Comparison of ENCODE assay signal across 8 mouse cellular contexts in genomic region chr15:81857724-81858116, GRCm38 (mm10). TPM values are rescaled to one million over a fixed set of nuclear protein-coding genes. Genes with fewer than 3 reads are reported as not detected.
DNase-seq lines count a peak whose midpoint lies in the region; ATAC-seq and TF ChIP-seq lines count a peak whose summit lies in the region.

No protein-coding gene starts in this region.

- WGBS in heart, adult 2 months: under 1% methylated on average over 33 of the region's 33 CpGs
- under 1% methylated on average over 33 of the region's 33 CpGs for WGBS in limb, embryonic 13.5 days
- WGBS in neural tube, embryonic 12.5 days: under 1% methylated on average over 33 of the region's 33 CpGs

- H3K4me3 ChIP-seq in heart, adult 2 months: peak overlapping the region; percentile 71
- H3K4me3 ChIP-seq in CH12.LX (replicated peaks in 1 of 3; ENCODE audit: low read depth in 2 of 3, low read length in 2 of 3, poor library complexity in 1 of 3): peak overlapping the region; percentile 74 to 89 (median 89)
- H3K4me3 ChIP-seq in limb, embryonic 13.5 days: peak overlapping the region; percentile 91
- H3K4me3 ChIP-seq in neural tube, embryonic 12.5 days: peak overlapping the region; percentile 89

- no peaks in the 10 kb centered on the region for H3K27me3 ChIP-seq in heart, adult 2 months (ENCODE audit: control insufficient read depth, insufficient read depth, low read length)
- H3K27me3 ChIP-seq in CH12.LX (replicated peaks): no peaks in the 10 kb centered on the region
- no peaks in the 10 kb centered on the region for H3K27me3 ChIP-seq in limb, embryonic 13.5 days
- no peaks in the 10 kb centered on the region for H3K27me3 ChIP-seq in neural tube, embryonic 12.5 days (replicated peaks)

- H3K9ac ChIP-seq in heart, adult 2 months (ENCODE audit: low read depth, low read length): peak overlapping the region; percentile 94
- peak overlapping the region; percentile 85 for H3K9ac ChIP-seq in CH12.LX (ENCODE audit: insufficient read depth, low read depth)
- peak overlapping the region; percentile 96 for H3K9ac ChIP-seq in limb, embryonic 13.5 days
- peak overlapping the region; percentile 82 for H3K9ac ChIP-seq in neural tube, embryonic 12.5 days

- dilution Hi-C loops in CH12.LX (cut with MboI; ENCODE audit: extremely low pct_ligation_motif_present, extremely low pct_unique_long_range_greater_than_20kb, low sequenced_read_pairs): no loop called here

- intact Hi-C loops in heart, adult 2 months (cut with DNase I): loop anchor here (1.0 to 2.0 kb wide), 3 partner anchors 15 to 26 kb away; partner anchors contain the start of gene Aco2
- intact Hi-C loops in left cerebral cortex, postnatal 25 days (cut with DNase I): loop anchor here (2.0 kb wide), 1 partner anchor 47 kb away; no protein-coding TSS in a partner anchor

- in situ Hi-C loops in CH12.LX (cut with MboI; ENCODE audit: low pct_ligation_motif_present, low pct_unique_long_range_greater_than_20kb, low sequenced_read_pairs): no loop called here

- H3K9me3 ChIP-seq in CH12.LX (replicated peaks; ENCODE audit: low read length): no peaks in the 10 kb centered on the region
- H3K9me3 ChIP-seq in limb, embryonic 13.5 days: no peaks in the 10 kb centered on the region
- H3K9me3 ChIP-seq in neural tube, embryonic 12.5 days: no peaks in the 10 kb centered on the region

- DNase-seq in heart, adult 2 months: no peak
- no peak for DNase-seq in heart, adult 11 months
- peak; percentile 19 for DNase-seq in CH12.LX (ENCODE audit: extremely low read depth)
- no peak for DNase-seq in left cerebral cortex, adult 9 months (ENCODE audit: low spot score in 2 of 2)
- DNase-seq in left cerebral cortex, postnatal 25 days (ENCODE audit: low spot score in 2 of 2): no peak

- H3K36me3 ChIP-seq in heart, adult 2 months (ENCODE audit: control insufficient read depth, insufficient read depth, low read length): peaks cover 2% of the 10 kb centered on the region
- H3K36me3 ChIP-seq in CH12.LX (replicated peaks in 1 of 2; ENCODE audit: control insufficient read depth in 1 of 2, insufficient read depth in 1 of 2, low read length in 1 of 2): peaks cover 4 to 23% of the 10 kb centered on the region in 2 experiments
- H3K36me3 ChIP-seq in limb, embryonic 13.5 days: peaks cover 13% of the 10 kb centered on the region; the same call in 1 of the 2 replicates
- peaks cover 6% of the 10 kb centered on the region for H3K36me3 ChIP-seq in neural tube, embryonic 12.5 days

- H3K27ac ChIP-seq in heart, adult 2 months: peak overlapping the region; percentile 100
- peak overlapping the region; percentile 86 for H3K27ac ChIP-seq in CH12.LX (ENCODE audit: insufficient read depth, low read depth)
- peak overlapping the region; percentile 95 for H3K27ac ChIP-seq in limb, embryonic 13.5 days
- peak overlapping the region; percentile 43 for H3K27ac ChIP-seq in neural tube, embryonic 12.5 days

- TF ChIP-seq POLR2A in heart, adult 2 months (IDR thresholded peaks at IDR 0.05; ENCODE audit: insufficient read depth, low read depth, low read length): no peak
- no peak for TF ChIP-seq POLR2A in CH12.LX (IDR thresholded peaks at IDR 0.05; ENCODE audit: low read depth, low read length)

- no peak for TF ChIP-seq CTCF in heart, adult 2 months (IDR thresholded peaks at IDR 0.05)
- TF ChIP-seq CTCF in CH12.LX (conservative IDR thresholded peaks at IDR 0.05 in 1 of 2, IDR thresholded peaks at IDR 0.05 in 1 of 2; ENCODE audit: low read depth in 2 of 2, low read length in 2 of 2): no peak

- peaks cover 7% of the 10 kb centered on the region for H3K4me1 ChIP-seq in heart, adult 2 months (ENCODE audit: control insufficient read depth, insufficient read depth, low read length)
- peaks cover 3 to 22% of the 10 kb centered on the region in 2 experiments; a peak in 2 of 4 replicates for H3K4me1 ChIP-seq in CH12.LX (ENCODE audit: control insufficient read depth in 1 of 2, insufficient read depth in 2 of 2)
- H3K4me1 ChIP-seq in limb, embryonic 13.5 days: peaks cover 18% of the 10 kb centered on the region
- peaks cover 14% of the 10 kb centered on the region for H3K4me1 ChIP-seq in neural tube, embryonic 12.5 days

- TF ChIP-seq EP300 in heart, adult 2 months (IDR thresholded peaks at IDR 0.05; ENCODE audit: insufficient read depth, low read depth, low read length): no peak
- no peak for TF ChIP-seq EP300 in CH12.LX (IDR thresholded peaks at IDR 0.05; ENCODE audit: low read length)

- no peak for TF ChIP-seq RAD21 in CH12.LX (IDR thresholded peaks at IDR 0.05; ENCODE audit: low read depth, low read length)

- 0 out of 2 replicates have a peak overlapping the region, but pooled peaks have one; percentile 58 for H3K4me2 ChIP-seq in CH12.LX (ENCODE audit: insufficient read depth, low read depth, poor library complexity, severe bottlenecking)
- H3K4me2 ChIP-seq in limb, embryonic 13.5 days (replicated peaks): peak overlapping the region; percentile 96
- peak overlapping the region; percentile 85 for H3K4me2 ChIP-seq in neural tube, embryonic 12.5 days (replicated peaks)

- peak; percentile 11; the same call in 1 of the 2 replicates for ATAC-seq in erythroid progenitor cell, adult 5-6 weeks (replicated peaks; ENCODE audit: low FRiP score, poor library complexity, severe bottlenecking)
- 0 out of 2 replicates have a peak, but pooled peaks have one; percentile 17 for ATAC-seq in limb, embryonic 13.5 days (ENCODE audit: low FRiP score, low read depth)
- ATAC-seq in neural tube, embryonic 12.5 days (ENCODE audit: low FRiP score, low read depth): no peak

- peaks cover 3% of the 10 kb centered on the region for H3K79me2 ChIP-seq in heart, adult 2 months (replicated peaks; ENCODE audit: control insufficient read depth, insufficient read depth, low read length)
- peaks cover 42% of the 10 kb centered on the region for H3K79me2 ChIP-seq in CH12.LX (replicated peaks; ENCODE audit: control insufficient read depth, extremely low read depth, insufficient read depth, poor library complexity, severe bottlenecking)

TF ChIP-seq in CH12.LX, 34 proteins besides CTCF, POLR2A, EP300 and RAD21:
- no peak for TF ChIP-seq NRF1 (IDR thresholded peaks at IDR 0.05; ENCODE audit: low read depth, low read length)
- peak; percentile 52; the same call in 1 of the 2 replicates for TF ChIP-seq IRF4 (IDR thresholded peaks at IDR 0.05; ENCODE audit: low read depth, low read length)

RNA-seq across cellular contexts. Expression of gene Tob2, which starts 0.9 kb away (rescaled TPM):
- 100 to 1,000 TPM; 101 to 114 TPM for total RNA-seq in heart, adult 2 months (2021)
- 39.4 and 49.7 TPM in 2 replicates for polyA plus RNA-seq in heart, adult 2 months (2012; rRNA removed)
- total RNA-seq in CH12.LX (2012; rRNA removed): 21.8 and 25.3 TPM in 2 replicates
- total RNA-seq in CH12.LX (2014; rRNA removed): 5.0 and 5.6 TPM in 2 replicates
- polyA plus RNA-seq in CH12.LX (2012; ENCODE audit: insufficient read length, low read depth): 18.9 and 22.0 TPM in 2 replicates
- 9.7 and 10.5 TPM in 2 replicates for total RNA-seq in erythroid progenitor cell, adult 5-6 weeks (2015; ENCODE audit: low replicate concordance)
- 8.7 and 9.4 TPM in 2 replicates for total RNA-seq in erythroid progenitor cell, adult 5-6 weeks (2017; ENCODE audit: low replicate concordance)
- polyA plus RNA-seq in limb, embryonic 13.5 days (2015; fragmentation: Nextera tagmentation; extraction: Ambion mirVana): 24.6 and 26.0 TPM in 2 replicates
- polyA plus RNA-seq in neural tube, embryonic 12.5 days (2016; fragmentation: Nextera tagmentation; extraction: Ambion mirVana): 21.6 and 21.7 TPM in 2 replicates
- total RNA-seq in left cerebral cortex, postnatal 25 days (2021): 10 to 100 TPM; 25.5 to 27.2 TPM

RNA-seq across cellular contexts. Expression of gene Phf5a, which starts 14.0 kb away (rescaled TPM):
- total RNA-seq in heart, adult 2 months (2021): 10 to 100 TPM; 30.2 to 36.5 TPM
- polyA plus RNA-seq in heart, adult 2 months (2012; rRNA removed): 30.2 and 39.1 TPM in 2 replicates
- total RNA-seq in CH12.LX (2012; rRNA removed) (86.3 and 126 TPM in 2 replicates), CH12.LX (2014; rRNA removed) (116 and 137 TPM in 2 replicates)
- polyA plus RNA-seq in CH12.LX (2012; ENCODE audit: insufficient read length, low read depth): 177 and 228 TPM in 2 replicates
- total RNA-seq in erythroid progenitor cell, adult 5-6 weeks (2015; ENCODE audit: low replicate concordance): 49.0 and 58.3 TPM in 2 replicates
- total RNA-seq in erythroid progenitor cell, adult 5-6 weeks (2017; ENCODE audit: low replicate concordance): 18.6 and 46.0 TPM in 2 replicates
- polyA plus RNA-seq in limb, embryonic 13.5 days (2015; fragmentation: Nextera tagmentation; extraction: Ambion mirVana): 151 and 158 TPM in 2 replicates
- 123 and 126 TPM in 2 replicates for polyA plus RNA-seq in neural tube, embryonic 12.5 days (2016; fragmentation: Nextera tagmentation; extraction: Ambion mirVana)
- total RNA-seq in left cerebral cortex, postnatal 25 days (2021): 10 to 100 TPM; 33.7 to 34.7 TPM

RNA-seq across cellular contexts. Expression of gene Aco2, which starts 14.4 kb away (rescaled TPM):
- 1,000 to 10,000 TPM; 1,810 to 2,215 TPM for total RNA-seq in heart, adult 2 months (2021)
- 2,076 and 2,628 TPM in 2 replicates for polyA plus RNA-seq in heart, adult 2 months (2012; rRNA removed)
- total RNA-seq in CH12.LX (2012; rRNA removed) (177 and 190 TPM in 2 replicates), CH12.LX (2014; rRNA removed) (150 and 161 TPM in 2 replicates)
- 205 and 222 TPM in 2 replicates for polyA plus RNA-seq in CH12.LX (2012; ENCODE audit: insufficient read length, low read depth)
- 44.4 and 51.5 TPM in 2 replicates for total RNA-seq in erythroid progenitor cell, adult 5-6 weeks (2015; ENCODE audit: low replicate concordance)
- total RNA-seq in erythroid progenitor cell, adult 5-6 weeks (2017; ENCODE audit: low replicate concordance): 72.2 and 113 TPM in 2 replicates
- 142 and 156 TPM in 2 replicates for polyA plus RNA-seq in limb, embryonic 13.5 days (2015; fragmentation: Nextera tagmentation; extraction: Ambion mirVana)
- polyA plus RNA-seq in neural tube, embryonic 12.5 days (2016; fragmentation: Nextera tagmentation; extraction: Ambion mirVana): 213 TPM in 2 replicates
- 100 to 1,000 TPM; 423 to 442 TPM for total RNA-seq in left cerebral cortex, postnatal 25 days (2021)

RNA-seq across cellular contexts. Expression of gene Tef, which starts 55.5 kb away (rescaled TPM):
- 100 to 1,000 TPM in 1 of 2 experiments, 10 to 100 TPM in 1; 46.7 to 127 TPM for total RNA-seq in heart, adult 2 months (2021)
- polyA plus RNA-seq in heart, adult 2 months (2012; rRNA removed): 76.7 and 100 TPM in 2 replicates
- 12.8 and 14.9 TPM in 2 replicates for total RNA-seq in CH12.LX (2012; rRNA removed)
- total RNA-seq in CH12.LX (2014; rRNA removed): 14.4 and 14.7 TPM in 2 replicates
- 15.8 and 17.2 TPM in 2 replicates for polyA plus RNA-seq in CH12.LX (2012; ENCODE audit: insufficient read length, low read depth)
- total RNA-seq in erythroid progenitor cell, adult 5-6 weeks (2015; ENCODE audit: low replicate concordance): 1.7 and 3.2 TPM in 2 replicates
- total RNA-seq in erythroid progenitor cell, adult 5-6 weeks (2017; ENCODE audit: low replicate concordance): 1.4 and 2.1 TPM in 2 replicates
- polyA plus RNA-seq in limb, embryonic 13.5 days (2015; fragmentation: Nextera tagmentation; extraction: Ambion mirVana): 25.4 and 26.0 TPM in 2 replicates
- polyA plus RNA-seq in neural tube, embryonic 12.5 days (2016; fragmentation: Nextera tagmentation; extraction: Ambion mirVana): 23.2 and 24.9 TPM in 2 replicates
- total RNA-seq in left cerebral cortex, postnatal 25 days (2021): 100 to 1,000 TPM; 220 to 246 TPM

Comparison
In these comparisons a context has a peak if more than half of its experiments do, and no peak if none do; other contexts are left out.
1. H3K27ac ChIP-seq: peak in every context shown above with its lines; median percentile 100 in heart, adult 2 months; 95 in limb, embryonic 13.5 days; 86 in CH12.LX; 43 in neural tube, embryonic 12.5 days.
2. RNA of gene Aco2, which starts 14.4 kb away (total RNA-seq): 1,810 to 2,215 TPM in heart, adult 2 months; 423 to 442 TPM in left cerebral cortex, postnatal 25 days, 150 to 190 TPM in CH12.LX and 44.4 to 113 TPM in erythroid progenitor cell, adult 5-6 weeks; every median in the first group is over 4 times any median in the second.
3. Peak in every context shown above with its lines, with median percentiles within 50 percentile points of each other: H3K4me3 ChIP-seq, H3K9ac ChIP-seq and H3K4me2 ChIP-seq.